Mouse (Mus musculus) erythroblast, embryonic 14.5 days (primary cell): Measurements from ENCODE around the gene Dab2ip.

ENCODE experiments used
- GATA1 ChIP-seq: IDR thresholded peaks from 2 replicates; pipeline ENCODE4 v1.6.1; 2012; ENCODE audit warnings: low read length, inconsistent platforms, mixed read lengths
- TAL1 ChIP-seq: IDR thresholded peaks from 3 replicates; pipeline ENCODE4 v1.6.1; 2012; ENCODE audit warnings: low read length, inconsistent platforms, mixed read lengths

- no peak for TF ChIP-seq TAL1
- no peak for TF ChIP-seq GATA1
These were observed 53.6 kb downstream of the Dab2ip start for GRCm38 (mm10) chr2:35611645-35612044.
